Mouse (Mus musculus) CD4-positive, CD25-positive, alpha-beta regulatory T cell, adult 2 months (primary cell): ENCODE results near the gene Ears2.
A peak's percentile ranks its signal among the peaks of the same experiment; 100 is the strongest.

ENCODE experiments used
- DNase-seq: peaks from one replicate; pipeline ENCODE4 v3.0.0-alpha.2; 2012; ENCODE audit warnings: low read depth, low spot score

The Ears2 gene

DNA sequence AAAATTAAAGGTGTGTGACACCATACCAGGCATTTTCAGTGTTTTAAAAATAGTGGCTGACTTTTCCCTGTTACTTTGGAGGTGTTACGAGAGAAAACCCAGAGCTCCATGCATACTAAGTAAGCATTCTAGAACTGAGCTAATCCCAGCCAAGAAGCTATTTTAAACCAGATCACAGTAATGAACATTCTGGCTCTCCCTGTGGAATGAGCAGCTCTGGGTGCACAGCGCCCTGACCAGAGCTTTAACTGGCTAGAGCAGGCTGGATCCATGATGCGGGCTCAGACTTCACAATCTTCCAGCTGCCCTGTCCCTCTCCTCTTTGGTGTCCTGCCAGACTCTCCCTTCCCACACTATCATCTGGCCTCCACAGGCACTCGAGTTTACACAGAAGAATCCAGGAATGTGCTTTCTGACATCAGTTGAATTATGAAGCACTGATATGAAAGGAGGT, 21.9 kb downstream of the Ears2 start:
- no peak for DNase-seq

DNA sequence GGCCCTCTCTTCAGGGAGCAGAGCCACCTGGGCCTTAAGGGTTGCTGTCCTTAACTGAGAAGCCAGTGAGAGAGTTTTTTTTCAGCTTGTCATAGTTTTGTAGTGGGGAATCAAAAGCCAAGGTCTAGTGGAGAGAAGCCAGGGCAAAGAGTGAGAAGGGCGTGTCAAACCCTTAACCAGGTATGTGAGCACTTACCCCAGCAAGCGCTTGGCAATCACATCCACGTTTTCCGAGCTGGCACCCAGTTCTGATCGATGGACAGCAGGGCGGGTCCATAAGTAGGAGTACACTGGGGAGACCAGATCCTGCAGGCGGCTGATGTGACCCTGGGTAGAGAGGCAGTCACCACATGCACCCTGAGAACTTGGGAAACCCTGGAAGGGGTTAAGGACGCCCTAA, 23.0 kb downstream of the Ears2 start:
- DNase-seq, result no peak

DNA sequence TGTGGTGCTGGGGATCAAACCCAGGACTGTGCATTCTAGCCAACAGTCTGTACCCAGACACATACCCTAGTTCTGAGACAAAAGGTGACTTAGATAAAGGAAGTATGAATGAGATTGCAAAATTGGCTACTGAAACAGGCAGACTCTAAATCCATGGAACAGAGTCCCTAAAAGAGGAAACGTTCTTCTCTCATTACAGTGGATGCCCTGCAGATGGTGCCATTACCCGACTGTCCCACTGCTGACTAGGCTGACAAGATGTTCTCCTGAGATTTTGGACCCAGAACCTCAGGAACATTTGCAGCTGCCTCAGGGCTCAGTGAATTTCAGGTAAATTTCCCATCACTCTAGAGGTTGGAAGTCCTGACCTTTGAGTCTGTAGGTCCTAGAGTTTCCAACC, 32.7 kb downstream of the Ears2 start:
- no peak for DNase-seq

DNA sequence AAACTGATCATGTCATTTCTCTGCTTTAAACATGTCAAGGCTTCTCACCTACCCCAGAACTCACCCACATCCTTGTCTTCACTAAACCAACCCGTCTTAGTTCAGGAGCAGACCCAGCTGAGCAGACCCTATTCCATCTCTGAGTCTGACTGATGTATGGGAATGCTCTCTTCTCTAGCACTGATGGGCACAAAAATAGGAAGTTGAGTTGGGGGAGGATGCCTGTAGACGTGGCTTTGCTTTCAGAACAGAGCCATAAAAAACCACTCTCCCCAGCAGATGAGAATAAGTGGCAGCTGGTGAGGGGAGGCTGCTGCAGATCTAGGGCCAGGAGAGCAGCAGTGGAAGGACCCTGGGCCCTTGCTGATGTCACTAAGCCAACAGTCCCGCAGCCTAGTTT, 33.7 kb downstream of the Ears2 start:
- no peak for DNase-seq

DNA sequence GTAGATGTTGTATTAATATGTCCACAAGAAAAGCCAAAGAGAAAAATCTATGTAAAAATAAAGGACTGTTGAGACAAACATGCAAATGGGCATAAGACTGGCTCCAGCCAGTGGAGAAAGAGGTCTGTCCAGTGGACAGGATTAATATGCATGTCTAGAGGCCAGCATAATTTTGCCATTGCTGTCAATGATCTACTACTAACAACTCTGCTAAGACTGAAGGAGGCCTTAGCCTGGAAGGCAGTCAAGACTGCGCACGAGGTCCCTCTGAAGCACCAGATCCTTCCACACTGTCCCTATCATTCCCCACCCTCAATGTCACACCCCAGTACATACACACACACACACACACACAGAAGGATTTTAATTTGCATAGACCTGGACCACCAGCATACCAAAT, 44.9 kb downstream of the Ears2 start:
- no peak for DNase-seq

DNA sequence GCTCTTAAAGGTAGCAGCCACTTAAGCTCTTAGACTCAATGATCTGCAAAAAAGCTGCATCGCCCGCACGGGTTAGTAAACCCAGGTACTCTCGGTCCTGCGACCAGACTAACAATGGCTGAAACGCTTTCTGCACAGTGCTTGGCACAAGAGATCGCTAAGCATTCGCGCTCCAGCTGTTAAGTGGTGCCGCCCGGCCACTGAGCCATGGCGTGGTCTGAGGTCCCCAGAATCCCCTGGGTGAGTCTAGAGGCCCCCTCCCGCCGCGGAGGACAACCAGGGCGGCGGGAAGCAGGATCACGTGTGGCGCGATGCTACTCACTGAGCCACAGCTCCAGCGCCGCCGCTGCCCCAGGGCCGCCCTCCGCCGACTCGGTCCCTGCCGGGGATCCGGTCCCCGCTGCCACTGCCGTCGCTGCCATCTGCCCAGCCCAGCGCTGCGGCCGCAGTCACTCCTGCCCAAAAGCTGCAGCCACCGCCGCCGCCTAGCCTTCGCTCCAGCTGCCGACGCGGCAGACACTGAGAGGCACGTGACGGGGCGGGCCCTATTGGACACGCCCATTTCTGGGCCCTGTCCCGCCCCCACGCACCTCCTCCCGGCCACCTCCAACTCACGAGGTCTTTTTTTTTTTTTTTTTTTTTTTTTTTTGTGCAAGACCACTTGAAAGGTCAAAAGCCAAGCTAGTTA, 46.3 kb downstream of the Ears2 start, which contains the start of gene Gga2:
TSS of gene Gga2 (minus strand) at position 556 of the 688 bp plus-strand sequence.
- DNase-seq, result peak; percentile 89

DNA sequence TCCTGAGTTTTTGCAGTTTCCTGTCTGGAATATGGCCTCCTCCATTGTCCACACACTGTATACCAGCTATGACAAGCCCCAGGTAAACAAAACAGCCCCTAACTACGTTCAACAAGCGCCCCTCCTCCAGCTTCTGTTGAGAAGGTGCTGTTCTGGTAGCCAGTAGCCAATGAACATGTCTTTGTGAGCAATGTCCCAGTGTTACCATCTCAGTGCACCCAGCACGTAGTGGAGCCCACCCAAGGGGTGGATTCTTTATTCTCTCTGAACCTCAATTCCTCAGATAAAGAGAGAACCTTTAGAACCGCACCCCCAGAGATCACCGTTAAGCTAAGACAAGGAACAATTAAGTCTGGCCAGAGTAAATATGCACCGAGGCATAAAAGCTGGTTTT, 46.8 kb downstream of the Ears2 start:
- no peak for DNase-seq

DNA sequence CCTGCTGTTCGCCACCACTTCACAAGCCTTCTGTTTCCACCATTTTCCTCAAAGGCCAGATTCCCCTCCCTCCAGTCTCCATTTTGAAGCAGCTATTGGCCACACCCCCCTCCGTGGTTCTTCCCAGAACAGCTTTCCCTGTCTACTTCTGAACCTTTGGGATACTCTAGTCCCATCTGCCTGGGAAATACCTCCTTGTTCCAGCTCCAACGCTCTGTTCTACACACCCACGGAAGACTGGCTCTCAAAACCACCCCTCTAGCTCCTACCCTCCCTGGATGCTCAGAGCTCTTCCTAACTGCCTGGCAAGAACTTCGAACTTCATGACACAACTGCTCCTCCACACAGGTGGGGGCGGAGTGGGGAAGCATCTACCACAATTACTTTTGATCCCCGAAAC, 48.1 kb downstream of the Ears2 start:
- no peak for DNase-seq

DNA sequence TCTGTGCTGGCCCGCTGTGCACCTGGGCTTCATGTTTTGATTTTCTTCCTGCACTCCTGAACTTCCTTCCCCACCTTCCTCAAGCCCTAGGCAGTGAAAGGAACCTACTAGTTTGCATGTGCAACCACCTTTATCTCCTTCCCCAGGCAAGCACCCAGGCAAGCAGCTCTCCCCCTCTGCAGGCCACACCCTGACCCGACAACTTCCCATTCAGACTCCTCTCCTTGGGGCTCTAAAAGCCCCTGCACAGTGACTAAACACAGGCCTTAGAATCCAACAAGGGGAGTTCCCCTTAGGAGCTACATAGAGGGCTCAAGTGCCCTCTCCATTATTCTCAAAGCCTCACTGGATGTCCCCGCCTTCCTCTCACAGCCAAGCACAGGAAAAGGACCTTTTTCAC, 48.8 kb downstream of the Ears2 start:
- no peak for DNase-seq

DNA sequence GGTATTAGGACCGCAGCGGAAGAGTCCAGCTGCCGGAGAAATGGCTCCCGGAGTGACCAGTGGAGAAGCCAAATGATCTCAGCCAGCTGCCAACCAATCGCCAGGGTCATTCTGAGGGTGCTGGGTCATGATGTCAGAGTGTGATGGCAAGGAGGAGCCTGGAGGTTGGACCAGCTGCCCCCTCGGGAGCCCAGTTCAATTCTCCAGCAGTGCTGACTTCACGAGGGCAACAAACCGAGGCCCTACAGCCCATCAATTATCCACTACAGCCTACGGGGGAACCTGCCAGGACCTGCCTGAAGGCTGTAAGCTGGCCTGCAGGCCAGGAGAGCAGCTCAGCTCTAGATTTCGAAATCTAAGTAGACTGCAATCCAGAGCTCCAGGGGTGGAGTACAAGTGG, 51.3 kb downstream of the Ears2 start:
- no peak for DNase-seq

DNA sequence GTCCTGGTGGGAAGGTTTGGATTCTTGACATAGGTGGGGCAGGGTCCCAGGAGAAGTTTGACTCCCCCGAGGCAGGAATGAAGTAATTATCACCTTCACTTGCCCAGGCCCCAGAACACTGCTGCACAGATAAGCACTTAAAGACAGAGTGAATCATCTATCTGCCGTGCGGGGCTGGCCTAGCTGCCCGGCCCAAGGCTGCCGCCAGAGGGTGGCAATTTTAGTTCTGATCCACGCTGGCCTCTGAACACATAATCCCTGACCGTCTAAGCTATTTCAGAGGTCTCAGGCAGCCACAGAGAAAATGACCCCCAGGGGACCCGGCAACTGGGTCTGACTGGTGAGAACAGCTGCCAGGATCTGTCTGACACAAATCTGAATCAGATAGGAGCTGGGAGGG, 52.0 kb downstream of the Ears2 start:
- no peak for DNase-seq

DNA sequence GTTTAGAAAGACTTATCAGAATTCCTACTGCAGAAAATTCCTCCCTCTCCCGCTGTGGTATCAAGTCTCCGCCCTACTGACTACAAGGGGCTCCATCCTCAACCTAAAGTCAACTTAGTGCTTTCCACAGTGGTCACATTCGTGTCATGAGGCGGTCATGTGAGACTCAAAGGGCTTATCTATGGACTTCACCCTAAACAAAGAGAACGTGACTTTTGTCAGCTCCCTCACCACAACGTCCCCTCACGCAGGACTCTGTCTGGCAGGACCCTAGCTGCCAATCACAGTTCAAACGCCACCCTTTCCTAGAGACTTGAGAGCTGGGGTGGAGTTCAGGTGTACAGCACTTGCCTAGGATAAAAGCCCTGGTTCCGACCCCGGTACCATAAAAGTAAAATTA, 54.1 kb downstream of the Ears2 start:
- no peak for DNase-seq

DNA sequence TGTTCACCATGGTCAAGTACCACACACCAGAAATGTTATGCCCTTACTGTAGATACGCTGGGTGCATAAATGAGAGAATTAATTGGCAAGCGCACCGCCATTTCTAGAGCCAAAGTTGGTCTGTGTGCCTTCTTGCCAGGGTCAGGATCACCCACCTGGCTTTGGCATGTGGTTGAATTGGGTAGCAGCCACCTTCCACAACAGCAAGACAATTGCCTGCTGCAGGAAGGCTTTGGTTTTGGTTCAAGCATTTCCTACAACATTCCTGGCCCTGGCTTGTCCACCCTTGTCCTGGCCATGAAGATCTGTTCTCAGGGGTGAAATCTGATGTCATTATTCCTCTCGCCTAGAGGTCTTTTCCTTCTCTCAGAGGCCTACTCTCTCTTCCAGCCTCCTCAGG, 54.7 kb downstream of the Ears2 start:
- no peak for DNase-seq

DNA sequence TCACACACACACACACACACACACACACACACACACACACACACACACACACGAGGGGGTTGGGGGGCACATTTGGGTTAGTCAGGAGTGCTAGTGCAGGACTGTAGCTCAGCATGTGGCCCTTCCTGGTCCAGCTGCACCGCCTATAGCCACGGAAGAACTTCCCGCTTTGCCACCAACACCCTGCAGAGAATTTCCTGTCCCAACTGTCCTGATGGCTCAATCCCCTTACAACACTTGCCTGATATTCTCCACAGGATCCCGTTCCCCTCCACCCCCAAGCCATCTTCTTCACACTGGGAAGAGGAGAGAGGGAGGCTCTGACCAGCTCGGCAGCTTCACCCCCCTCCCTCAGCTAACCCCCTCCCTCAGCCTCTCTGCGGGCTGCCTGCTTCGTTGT, 66.7 kb downstream of the Ears2 start:
- no peak for DNase-seq

DNA sequence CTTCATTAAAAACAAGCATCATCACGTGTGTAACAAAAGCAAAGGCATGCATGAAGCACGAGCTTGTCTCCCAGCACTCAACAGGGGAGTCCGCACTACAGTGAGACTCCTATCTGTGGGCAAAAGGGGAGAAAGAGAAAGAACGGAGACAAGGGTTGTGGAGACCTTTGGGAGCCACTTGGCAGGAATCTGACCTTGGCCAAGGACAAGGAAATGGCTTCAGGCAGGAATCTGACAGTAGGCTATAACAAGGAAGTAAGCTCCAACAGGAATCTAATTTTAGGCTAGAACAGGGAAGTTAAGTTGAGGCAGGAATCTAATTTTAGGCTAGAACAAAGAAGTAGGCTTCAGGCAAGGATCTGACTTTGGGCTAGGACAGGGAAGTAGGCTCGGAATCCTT, 71.1 kb downstream of the Ears2 start:
- no peak for DNase-seq
